Mouse (Mus musculus) urinary bladder, postnatal 25 days (tissue): ENCODE data around the gene 4931409K22Rik.
"Not testable (repeated sequence)": the region's sequence is repeated elsewhere in the genome, so short reads cannot be mapped to it uniquely, and the experiment has no call there.

ENCODE experiments used
- DNase-seq: peaks from one replicate; pipeline ENCODE4 v3.0.0; 2022; ENCODE audit warnings: low spot score

4931409K22Rik gene

DNA sequence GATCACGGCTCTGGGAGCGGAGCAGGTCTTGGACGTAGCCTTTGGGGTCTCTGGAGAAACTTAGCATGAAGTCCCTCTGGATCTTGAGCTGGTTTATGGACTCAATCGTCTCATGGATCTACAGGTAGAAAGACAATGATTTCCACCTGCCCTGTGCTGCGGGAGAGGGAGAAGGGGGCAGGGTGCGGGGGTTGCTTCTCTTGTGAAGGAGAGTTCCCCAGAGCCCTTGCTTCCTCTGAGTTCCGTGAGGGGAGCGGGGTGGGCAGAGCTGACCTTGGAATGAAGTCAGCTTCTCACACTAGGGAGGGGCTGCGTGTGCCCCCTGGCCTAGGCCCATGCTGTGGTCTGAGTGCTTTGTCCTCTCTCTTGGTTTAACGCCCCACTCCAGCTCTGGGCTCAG, 36.6 kb upstream of the 4931409K22Rik start:
- DNase-seq = no peak

DNA sequence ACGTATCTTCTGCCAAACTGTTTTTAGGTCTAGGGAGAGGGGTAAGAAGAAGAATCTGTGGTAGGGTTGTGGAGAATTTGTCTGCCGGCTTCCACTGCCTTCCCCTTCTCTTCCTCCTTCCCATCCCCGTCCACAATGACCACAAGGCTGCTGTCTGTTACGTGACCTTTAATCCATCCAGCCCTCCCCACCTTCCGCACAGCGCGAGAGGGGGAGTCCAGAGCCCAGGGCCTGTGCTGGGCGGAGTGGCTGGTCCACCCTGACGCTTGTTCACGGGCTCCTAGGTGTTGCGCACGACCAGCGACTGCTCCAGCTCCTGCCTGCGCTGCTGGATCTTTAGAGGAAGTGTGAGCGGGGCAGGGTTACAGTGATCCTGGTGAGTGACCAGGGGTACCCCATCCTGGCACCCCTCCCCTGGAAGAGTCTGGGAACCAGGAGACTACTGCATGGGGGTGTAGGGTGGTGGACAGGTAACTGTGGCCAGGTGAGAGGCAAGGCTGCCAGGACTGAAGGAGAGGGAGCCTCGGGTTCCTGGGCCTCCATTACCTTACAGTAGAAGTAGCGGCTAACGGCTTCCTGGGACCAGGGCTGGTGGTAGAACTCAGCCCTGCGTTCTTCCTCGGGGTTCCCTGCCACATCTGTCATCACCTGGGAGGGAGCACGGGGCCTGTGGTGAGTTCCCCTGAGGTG, 36.0 kb upstream of the 4931409K22Rik start:
- DNase-seq = no peak

DNA sequence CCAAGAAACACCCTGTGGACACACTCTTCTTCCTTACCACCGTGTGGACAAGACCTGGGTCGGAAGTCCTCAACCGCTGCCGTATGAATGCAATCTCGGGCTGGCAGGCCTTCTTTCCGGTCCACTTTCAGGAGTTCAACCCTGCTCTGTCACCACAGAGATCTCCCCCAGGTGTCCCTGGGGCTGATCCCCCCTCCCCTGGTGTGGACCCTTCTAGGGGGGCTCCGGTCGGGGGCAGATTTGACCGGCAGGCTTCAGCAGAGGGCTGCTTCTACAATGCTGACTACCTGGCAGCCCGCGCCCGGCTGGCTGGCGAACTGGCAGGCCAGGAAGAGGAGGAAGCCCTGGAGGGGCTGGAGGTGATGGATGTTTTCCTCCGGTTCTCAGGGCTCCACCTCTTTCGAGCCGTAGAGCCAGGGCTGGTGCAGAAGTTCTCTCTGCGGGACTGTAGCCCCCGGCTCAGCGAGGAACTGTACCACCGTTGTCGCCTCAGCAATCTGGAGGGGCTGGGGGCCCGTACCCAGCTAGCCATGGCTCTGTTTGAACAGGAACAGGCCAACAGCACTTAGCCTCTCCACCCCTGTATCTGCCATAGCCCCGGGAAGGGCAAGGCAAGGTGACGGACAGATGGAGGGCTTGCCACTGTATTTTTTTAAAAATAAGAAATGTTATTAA, 35.3 kb upstream of the 4931409K22Rik start:
- DNase-seq = no peak

DNA sequence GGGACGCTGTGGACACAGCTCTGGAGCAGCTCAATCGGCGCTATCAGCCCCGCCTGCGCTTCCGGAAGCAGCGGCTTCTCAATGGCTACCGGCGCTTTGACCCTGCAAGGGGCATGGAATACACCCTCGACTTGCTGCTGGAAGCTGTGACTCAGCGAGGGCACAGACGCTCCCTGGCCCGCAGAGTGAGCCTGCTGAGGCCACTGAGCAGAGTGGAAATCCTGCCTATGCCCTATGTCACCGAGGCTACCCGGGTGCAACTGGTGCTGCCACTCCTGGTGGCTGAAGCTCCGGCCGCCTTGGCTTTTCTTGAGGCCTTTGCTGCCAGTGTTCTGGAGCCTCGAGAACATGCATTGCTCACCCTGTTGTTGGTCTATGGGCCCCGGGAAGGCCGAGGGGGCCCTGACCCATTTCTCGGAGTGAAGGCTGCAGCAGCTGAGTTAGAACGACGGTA, 34.7 kb upstream of the 4931409K22Rik start:
- no peak for DNase-seq

DNA sequence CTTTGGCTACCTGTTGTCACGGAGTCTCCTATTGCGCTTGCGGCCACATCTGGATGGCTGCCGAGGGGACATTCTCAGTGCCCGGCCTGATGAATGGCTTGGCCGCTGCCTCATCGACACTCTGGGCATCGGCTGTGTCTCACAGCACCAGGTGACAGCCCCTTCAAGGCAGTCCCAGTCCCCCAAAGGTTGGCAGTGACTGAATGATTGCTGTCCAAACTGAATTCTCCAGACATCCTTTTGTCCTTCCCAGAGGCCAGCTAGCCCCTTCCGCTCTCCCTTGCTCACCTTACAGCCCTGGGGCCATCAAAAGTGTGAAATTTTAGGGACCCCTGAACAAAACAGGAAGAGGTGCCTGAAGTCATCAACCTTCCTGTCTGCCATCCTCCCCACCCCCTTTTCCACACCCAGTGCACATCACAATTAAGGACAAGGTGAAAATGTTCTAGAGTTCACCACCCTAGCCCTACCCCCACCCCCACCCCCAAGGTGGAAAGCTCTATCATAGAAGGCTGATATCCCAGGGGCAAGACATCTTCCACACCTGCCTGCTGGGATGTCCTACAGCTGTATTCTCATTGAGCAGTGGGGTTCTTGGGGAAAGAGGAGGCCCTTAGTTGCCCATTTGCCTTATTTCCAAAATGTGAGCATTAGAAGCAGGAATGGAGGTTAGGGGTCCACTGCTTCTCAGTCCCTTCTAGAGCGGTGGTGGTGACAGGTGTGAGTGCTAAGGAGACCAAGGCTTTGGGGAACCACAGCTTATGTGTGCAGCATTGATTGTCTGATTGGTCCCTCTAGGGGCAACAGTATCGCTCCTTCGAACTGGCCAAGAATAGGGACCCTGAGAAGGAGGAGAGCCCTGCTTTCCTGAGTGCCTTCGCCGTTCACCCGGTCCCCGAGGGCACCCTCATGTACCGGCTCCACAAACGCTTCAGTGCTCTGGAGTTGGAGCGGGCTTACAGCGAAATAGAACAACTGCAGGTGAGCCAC, 33.2 kb upstream of the 4931409K22Rik start:
- DNase-seq = no peak

DNA sequence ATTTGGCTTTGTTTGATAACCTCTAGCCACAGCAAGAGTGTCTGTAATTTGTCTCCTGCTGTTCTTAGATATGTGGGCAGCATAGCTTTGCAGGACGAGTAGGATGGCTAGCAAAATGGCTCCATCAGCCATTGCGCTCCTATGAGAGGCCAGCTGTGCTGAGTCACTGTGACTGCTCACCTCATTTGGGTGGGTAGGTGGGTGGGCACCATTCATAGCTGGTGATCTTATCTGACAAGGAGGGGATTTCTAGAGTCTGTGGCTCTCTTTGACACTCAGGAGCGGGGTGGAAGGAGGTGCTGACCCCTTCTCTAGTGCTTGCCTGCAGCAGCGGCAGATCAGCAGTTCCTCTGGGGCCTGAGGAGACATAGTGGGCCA, 30.6 kb upstream of the 4931409K22Rik start:
- no peak for DNase-seq

DNA sequence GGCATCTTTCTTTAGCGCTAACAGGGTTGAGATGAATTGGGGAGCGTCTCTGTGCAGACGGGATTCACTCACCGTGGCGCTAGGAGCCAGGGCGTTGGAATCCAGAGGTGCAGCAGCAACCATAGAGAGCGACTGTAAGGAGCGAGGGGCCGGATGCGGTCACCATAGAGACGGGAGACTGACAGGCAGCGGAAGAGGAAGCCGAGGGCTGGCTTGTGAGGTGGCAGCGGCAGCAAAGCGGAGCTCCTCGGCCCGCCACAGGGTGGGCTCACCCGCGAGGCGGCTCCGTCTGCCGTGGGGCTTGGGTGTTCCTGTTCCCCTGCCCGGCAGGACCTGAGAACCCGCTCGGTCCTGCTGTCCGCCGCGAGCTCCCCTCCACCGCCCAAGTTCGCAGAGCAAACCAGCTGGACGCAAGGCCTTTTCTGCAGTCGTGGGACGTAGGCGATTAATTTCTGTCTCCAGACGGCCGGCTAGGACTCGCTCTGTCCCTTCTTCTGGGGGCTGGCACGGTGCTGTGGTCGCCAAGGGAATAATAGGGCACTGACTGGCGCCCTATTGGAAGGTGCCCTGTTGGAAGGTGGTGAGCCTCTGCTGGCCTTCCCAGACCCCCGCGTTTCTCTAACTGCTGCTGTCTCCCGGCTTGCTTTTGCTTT, 30.1 kb upstream of the 4931409K22Rik start, which contains the start of gene Chpf2:
Chpf2 (plus strand) TSS at position 195 of the 653 bp plus-strand sequence.
- peak; percentile 60 for DNase-seq

DNA sequence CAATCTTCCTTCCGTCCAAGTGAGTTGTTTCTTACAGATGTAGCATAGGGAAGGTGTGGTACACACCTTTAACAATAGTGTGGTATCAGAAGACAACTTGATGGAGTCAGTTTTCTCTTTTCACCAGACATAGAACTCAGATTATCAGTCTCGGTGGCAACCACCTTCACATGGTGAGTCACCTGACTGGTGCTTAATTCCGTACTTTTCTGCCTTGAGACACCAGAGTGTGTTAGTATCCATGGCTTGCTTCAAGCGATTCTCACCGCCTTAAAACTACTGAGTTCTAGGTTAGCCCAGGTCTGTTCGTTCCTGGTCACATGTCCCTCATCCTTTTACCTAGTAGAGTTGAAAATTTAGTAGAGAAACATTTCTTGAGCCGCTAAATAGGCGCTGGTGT, 29.5 kb upstream of the 4931409K22Rik start:
- no peak for DNase-seq

DNA sequence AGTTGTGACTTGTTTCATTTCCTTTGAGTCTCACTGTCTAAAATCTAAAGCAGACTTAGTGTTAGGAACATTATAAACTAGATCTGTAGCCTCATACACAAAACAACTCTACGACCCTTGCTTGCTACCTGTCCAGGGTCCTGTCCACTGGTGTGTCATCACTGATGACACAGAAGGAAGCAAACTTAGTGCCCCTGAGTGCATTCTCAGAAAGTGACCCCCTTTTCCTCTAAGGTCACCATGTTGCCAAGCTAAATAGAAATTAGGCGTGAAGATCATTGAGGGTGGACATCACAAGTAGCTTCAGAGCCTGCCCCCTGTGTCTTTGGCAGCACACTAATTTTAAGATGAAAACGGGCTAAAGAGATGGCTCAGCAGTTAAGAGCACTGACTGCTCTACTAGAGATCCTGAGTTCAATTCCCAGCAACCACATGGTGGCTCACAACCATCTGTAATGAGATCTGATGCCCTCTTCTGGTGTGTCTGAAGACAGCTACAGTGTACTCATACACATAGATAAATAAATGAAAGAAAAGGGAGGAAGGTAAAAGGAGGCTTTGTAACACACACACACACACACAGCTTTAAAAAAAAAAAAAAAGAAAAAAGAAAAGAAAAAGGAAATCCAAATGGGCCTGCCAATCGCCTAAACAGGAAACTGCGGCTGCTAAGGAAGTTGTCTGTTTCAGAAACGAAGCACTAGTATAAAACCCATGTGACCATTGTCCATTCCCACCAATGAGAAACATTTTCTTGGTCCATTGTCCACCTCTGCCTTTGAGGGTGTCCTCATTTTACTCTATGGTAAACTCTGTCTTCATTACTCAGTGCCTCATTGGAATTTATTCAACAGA, 21.7 kb upstream of the 4931409K22Rik start:
- DNase-seq = no peak

DNA sequence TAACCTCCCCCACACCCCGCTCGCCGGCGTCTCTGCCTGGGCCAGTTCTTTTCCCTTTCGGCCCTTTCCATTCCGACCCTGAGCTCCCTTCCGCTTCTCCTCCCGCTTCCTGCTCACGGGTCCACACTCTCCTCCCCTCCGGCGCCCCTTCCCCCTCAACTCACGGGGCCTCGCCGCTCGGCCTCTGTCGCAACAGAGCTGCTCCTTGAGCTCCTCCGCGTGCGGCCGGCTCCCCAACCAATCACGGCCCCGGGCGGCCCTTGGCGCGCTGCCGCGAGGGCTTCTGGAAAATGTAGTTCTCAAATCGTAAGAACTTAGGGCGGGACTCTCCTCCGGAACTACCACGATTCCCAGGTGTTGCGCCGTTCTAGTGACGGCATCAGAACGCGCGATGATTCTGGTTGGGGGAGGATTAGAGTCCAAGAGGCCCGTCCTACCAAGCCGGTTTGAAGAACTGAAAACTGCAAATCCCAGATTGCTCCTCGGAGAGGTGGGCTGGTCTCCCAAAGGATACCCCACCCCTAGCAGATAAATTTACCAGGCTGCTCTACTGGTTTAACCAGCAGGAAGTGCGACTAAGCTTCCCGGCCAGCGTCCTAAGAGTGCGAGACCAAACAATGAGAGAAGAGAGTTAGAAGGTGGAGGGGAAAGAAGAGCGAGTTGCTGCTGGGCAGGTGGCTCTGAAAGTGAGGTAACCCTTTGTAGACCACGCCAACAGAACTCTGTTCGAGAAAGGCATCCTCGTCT, 20.7 kb upstream of the 4931409K22Rik start, which contains the start of gene Abcf2:
Abcf2 (minus strand) TSS at position 285 of the 747 bp plus-strand sequence.
- DNase-seq = peak; percentile 99

DNA sequence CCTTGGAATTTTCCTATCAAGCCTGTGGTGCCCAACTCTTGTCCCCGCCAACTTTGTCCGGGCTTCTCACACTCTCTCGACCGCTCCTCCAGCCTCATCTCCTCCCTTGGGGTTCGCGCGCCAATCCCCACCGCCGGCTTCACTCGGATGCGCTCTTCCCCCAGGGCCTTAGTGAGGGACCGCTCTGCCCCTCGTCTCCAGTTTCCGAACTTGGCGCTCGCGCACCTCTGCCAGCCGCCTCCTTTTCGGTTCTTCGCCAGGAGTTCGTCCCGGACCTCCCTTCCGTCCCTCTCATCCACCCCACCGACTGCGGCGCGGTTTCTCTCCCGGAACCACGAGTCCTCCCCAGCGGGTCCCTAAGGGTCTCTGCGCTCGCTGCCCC, 20.2 kb upstream of the 4931409K22Rik start:
- DNase-seq = no peak

DNA sequence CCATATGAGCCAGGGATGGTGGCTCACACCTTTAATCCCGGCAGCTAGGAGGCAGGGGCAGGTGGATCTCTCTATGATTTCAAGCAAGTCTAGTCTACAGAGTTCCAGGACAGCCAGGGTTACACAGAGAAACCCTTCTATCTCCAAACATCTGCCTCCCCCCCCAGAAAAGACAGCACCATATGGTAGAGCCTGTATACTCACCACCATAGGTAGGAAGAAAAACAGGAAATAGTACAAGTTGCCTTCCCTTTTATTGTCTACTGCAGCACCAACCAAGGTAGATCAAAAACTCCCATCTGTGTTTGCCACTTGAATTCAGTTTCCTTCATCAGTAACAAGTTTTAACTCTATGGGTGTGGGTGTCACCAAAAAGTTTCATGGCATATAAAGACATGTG, 19.3 kb upstream of the 4931409K22Rik start:
- no peak for DNase-seq

DNA sequence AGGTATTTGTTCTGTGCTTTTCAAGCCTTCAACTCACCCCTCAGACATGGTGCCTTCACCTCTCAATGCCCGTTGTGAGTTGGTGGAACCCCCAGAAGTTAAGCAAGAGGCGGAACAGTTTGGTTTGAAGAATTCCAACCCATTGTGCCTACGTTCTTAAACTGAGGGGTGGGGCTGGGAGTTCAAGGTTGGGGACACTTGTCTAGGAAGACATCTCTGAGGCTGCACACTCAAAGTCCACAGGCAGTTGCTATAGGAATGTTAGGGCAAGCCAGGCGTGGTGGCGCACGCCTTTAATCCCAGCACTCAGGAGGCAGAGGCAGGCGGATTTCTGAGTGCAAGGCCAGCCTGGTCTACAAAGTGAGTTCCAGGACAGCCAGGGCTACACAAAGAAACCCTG, 1.3 kb downstream of the 4931409K22Rik start:
- not testable (repeated sequence) for DNase-seq

DNA sequence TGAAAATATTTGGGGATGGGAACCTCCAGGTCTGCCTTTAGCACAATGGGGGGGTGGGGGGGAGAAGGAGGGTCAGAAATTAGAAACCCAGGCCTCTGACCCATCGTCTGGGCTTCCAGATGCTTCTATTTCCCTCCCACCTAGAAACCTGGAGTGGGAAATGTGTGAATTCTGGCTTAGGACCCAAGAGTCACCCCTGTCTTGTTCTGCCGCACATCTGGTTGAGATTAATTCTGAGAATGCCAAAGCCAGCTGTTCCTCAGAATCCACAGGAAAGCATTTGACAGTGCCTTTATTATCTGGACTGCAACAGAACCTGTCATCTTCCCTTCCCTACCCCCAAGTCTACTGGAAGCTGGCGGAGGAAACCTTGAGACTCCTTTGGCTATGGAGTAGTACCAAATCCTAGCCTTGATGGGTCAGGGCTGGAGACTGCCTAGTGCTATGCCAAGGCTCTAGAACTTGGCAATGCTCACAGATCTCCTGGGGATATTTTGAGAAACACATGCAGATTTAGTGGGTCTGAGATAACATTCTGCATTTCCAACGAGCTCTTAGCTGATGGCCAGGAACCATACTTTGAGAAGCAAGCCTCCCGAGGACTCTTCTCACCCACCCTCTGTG, 2.9 kb downstream of the 4931409K22Rik start:
- DNase-seq = no peak

DNA sequence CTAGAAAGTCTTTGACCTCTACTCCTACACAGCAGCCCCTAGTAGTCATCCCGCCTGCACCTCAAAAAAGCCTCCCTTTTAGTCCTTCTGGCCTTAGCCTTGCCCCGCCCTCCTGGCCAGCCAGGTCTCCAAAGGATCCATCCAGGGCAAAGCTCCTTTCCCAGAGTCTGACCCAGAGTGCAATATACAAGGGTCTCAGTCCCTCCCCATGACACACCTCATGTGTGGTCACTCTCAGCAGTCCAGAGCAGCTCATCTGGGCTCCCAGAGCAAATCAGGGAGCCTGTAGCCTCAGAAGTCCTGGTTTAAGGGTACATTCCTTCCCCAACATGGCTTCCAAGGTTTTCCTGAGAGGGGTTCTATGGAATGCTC, 5.3 kb downstream of the 4931409K22Rik start:
- no peak for DNase-seq

DNA sequence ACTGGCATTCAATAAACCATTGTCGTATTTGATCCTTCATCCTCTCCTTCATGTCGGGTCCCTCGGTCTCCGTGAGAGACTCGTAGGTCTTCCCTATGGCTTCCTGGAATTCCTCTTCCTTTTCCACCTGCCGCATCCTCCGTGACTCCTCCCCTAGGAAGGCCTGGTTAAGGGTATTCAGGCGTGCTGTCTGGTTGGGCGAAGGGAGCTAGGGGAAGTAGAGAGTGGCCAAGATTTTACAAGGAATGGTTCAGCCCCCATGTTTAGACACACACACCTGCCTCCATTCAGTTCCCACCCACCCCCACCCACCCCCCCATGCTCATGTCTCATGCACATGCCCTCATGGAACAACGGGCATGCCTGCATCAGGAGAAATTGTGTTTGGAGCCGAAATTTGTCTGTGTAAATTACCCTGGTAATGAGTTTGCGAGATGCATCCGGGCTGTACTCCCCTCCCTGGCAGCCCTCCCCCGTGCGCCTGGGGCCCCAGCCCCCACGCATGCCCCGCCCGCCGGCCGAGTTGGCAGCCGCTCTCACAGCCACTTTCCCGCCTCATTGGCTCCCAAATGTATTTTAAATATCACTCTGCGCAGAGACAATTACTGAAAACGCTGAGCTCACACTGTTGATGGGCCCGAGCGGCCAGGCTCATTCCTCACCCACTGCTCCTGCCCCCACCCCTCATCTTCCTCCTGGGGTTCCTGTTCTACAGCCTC, 5.9 kb downstream of the 4931409K22Rik start:
- DNase-seq = no peak

DNA sequence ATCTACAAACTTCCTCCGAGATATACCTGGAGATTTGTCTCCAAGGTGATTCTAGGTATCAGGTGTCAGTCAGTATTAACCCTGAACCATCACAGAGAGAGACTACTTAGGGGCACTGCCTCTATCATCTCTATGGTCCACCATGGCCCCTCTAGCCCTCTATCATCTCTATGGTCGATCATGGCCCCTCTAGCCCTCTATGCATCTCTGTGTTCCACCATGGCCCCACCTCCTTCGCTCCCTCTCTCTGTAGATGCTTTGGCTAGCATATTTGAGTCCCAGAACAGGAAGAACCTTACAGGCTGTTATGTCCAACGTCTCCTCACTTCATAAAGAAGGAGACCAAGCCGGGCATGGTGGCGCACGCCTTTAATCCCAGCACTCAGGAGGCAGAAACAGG, 14.0 kb downstream of the 4931409K22Rik start:
- DNase-seq = no peak

DNA sequence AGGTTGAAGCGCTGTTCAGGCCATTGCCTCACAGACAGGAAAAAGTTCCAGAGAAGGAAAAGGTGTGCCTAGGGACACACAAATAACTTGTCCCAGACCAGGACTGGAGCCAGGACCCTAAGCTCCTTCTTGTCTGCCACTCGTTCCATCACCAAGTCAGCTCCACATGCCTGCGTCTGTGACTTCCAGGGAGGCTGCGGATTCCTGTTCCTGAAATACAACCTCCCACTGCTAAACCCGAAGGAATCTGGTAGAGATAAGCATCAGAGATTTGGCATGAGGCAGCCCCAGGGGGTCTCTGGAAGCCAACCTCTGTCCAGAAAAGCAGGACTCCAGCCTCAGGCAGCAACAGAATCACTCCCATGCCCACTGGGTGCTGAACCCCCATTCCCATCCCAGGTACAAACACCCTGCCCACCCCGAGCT, 15.5 kb downstream of the 4931409K22Rik start:
- no peak for DNase-seq
